Mouse (Mus musculus): ENCODE data around the gene Ctsa.

DNA sequence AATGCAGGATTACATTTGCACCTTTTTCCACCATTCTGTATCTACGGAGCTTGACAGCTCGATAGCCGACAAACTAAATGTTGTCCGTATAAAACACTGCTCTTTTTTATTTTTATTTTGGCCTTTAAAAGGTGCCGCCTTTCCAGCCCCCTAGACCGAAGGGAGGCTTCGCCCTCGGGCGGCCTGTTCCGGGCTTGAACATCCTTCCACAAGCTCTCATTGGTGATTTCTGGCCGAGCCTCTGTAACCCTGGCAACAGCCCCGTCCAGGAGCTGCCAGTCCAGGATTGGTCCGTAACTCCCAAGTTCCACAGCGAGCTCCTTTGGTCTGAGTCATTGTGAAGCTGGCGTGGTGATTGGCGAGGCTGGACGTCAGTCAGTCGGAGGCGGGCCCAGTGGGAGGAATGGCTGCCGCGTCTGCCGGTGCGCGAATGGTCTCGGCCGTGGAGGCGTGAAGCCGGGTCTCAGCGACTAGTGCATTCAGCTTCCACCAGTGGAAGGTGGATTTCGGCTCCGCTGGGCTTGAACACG lies 10.0 kb upstream of the Ctsa start, which contains the start of gene Zswim1:
- TF ChIP-seq CTCF (IDR thresholded peaks at IDR 0.05; ENCODE audit: extremely low read depth, insufficient read depth, low read length) = no peak
- TF ChIP-seq POLR2A (IDR thresholded peaks at IDR 0.05; ENCODE audit: extremely low read depth, insufficient read depth, low read length) = peak; percentile 94

Data from cortical plate, adult 2 months (tissue).